Mouse (Mus musculus): ENCODE data around the gene Mreg.

Gene Mreg

DNA sequence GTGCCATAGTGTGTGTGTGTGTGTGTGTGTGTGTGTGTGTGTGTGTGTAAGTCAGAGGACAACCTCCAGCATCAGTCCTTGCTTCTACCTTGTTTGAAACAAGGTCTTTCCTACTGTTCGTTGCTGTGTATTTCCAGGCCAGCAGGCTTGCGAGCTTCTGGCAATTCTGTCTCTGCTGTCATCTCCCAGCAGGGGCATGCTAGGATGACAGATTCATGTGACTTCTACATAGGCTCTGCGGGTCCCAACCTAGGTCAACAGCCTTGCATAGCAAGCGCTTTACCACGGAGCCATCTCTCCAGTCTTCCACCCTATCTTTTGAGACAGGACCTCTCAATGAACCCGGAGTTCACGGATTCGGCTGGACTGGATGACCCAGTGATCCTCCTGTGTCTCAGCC is 20.7 kb downstream of the Mreg start:
- no peak for DNase-seq (ENCODE audit: low spot score)

DNA sequence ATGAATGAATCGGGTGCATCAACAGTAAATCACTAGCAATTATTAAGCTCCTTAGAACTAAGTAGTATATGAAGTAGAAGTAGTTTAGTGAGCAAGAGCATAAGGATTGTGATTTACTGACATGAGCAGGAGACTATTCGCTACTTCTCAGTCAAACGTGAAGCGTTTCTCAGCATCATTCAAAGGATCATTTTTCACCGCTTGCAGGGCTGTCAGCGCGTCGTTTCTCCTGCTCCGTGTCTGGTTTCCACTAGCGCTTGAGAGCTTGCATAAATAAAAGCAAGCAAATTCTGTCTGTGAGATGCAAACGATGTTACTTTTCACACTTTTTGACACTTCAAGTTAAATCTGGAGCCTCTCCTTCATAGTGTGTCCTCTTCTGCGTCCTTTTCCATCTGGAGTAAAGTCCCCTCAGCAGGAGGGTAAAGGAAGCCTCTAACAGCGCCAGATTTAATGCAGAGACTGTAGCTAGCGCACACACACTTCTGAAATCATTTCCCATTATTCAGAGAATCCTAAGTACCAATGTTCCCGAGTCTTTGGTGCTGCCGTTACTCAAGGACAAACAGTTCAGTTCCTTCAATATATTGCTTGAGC is 23.9 kb downstream of the Mreg start:
- no peak for DNase-seq (ENCODE audit: low spot score)

DNA sequence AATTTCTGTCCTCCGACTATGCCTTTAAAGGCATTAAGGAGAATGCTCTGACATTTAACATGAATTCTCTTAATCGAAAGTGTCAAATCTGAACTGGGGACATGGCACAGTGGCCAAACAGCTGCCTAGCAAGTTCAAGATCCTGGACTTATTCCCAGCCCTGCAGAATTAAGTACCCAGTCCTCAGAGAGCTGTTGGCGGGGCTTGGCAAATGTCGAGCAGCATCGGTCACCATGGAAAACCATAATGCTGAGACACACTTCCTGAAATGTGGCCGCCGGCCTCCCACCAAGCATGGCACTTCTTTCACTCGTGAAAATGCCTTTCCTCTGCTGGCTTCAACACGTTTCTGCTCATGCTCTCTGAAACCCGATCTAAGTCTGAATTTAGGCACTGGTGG is 24.6 kb downstream of the Mreg start:
- no peak for DNase-seq (ENCODE audit: low spot score)

DNA sequence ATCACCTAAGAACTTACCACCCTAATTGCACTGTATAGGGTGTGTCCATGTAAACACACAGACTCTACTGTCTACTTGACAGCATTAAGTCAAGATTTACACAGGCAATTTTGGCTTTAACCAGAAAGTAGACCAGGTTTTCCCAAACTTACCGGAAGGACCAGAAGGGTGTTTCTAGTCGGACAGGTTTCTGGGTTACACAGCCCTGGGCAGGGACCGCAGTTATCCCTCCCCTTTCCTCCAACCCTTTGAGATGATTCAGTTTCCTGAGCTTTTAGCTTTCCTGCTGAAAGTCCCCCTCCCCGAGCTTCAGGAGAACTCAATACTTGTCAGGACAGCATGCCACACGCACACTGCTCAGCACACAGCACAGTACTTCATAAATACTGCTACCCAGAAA is 26.0 kb downstream of the Mreg start:
- no peak for DNase-seq (ENCODE audit: low spot score)

DNA sequence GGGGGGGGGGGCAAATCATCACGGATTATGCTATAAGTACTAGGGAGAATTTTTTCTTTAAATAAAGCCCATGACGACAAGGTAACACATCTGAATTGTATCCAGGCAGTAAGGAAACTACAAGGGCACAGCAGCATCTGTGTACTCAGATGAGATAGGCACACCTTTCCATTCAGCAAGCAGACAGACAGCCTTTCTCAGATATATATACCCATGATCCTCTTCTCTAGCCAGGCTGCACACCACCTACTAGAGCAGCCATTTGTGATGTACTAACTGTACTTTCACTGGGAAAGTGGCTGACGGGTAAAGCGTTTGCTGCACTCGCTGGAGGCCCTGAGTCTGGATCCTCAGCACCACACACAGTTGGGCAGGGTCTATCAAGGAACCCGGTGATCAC is 28.6 kb downstream of the Mreg start:
- no peak for DNase-seq (ENCODE audit: low spot score)

DNA sequence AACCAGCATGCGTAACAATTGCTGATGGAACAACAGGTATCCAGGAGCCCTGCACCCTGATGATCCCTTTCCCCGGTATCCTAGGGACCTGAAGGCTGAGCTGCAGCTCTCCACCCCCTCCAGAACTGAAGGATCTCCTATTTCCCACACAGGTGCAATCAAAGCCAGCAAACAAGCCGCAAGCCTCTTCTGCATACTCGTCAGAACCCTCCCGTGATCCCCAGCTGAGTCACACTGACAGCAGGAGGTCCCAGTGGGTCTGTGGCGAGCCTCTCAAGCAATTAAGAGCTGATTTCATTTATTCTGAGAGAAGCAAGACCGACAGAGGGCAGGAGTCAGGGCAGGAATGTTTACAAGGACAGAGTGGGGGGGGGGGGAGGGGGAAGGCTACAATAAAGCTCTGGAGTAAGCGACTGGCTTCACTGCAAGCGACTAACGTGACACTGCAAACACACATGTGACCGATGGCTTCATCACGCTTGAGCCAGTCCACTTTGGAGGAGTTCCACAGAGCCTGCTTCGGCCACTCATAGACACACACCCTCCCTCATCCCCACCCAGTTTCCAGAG is 29.1 kb downstream of the Mreg start:
- DNase-seq (ENCODE audit: low spot score) = peak; percentile 80

DNA sequence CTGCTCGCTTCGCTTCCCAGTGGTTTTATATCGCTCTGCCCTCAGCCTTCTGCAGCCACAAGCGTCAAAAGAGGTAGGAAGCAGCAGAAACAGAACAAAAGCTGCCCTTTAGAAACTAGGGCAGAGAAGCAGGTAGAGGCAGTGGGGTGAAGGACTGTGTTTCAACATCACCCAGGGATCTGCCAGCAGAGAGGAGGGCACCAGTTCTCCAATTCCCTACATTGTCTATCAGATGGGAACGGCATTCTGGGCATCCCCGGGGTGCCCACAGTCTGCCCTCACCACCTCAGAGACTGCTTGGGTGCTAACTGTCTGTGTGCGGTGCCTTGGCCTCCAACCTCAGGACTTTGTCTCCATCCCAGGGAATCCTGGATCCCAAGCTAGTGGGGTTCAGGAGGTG is 32.2 kb downstream of the Mreg start:
- no peak for DNase-seq (ENCODE audit: low spot score)

DNA sequence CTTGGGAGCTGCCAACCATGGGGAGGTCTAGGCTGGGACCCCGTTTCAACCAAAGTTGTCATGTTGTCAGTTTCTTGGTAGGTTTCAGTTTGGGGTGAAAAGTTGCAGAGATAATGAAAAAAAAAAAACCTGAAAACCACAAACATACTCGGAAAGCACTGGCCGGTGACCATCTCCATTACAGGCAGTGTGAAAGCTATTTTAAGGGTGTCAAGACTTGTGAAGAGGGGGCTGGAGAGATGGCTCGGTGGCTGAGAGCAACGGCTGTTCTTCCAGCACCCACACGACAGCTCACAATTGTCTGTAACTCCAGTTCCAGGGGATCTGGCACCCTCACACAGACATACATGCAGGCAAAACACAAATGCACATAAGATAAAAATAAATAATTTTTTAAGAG is 35.9 kb downstream of the Mreg start:
- DNase-seq (ENCODE audit: low spot score) = no peak

DNA sequence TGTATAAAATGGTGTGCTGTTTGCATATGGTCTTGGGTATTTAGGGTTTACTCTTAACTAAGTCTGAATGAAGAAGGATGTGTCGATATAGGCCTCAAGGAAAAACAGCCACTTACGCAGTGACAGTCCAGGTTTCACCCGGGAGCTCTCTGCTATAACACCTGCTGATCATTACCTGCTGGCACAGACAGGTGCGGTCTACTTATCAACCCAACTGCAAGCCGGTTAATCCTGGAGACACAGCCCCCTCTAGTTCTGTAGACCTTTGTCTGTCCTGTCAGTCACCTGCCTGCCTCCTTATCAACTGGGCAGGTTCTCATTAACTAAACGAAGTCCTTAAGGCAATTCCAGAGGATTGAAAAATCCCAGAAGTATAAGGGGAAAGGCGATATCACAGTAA is 37.9 kb downstream of the Mreg start:
- DNase-seq (ENCODE audit: low spot score) = peak; percentile 78

DNA sequence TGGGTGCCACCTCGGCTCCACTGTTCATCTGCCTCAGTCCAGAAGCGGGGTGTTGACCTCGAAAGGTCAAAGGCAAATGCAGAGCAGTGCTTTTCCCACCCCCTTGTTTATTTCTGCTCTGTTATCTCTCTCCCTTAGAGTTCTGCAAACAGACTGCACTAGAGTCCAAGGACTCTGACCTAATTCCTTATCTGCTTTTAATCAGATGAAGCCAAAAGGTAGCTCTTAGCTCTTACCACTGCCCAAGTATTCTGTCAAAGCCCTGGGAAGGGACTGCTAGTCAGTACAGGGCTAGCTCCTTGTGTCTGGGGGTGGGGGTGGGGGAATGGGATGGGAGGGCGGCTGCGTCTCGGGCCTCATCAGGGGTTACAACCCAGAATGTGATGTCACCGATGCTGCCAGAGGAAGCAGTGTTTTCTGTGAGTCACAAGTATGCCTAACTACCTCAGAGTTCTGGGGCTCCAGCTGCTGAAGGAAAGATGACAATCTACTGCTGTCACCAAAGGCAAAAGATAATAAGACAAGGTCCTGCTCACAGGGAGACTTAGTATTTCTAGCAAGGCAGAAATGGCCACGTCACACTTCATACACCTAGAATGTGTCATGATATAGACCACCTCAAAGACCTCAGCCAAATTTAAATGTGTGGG is 38.6 kb downstream of the Mreg start:
- DNase-seq (ENCODE audit: low spot score) = peak; percentile 87

DNA sequence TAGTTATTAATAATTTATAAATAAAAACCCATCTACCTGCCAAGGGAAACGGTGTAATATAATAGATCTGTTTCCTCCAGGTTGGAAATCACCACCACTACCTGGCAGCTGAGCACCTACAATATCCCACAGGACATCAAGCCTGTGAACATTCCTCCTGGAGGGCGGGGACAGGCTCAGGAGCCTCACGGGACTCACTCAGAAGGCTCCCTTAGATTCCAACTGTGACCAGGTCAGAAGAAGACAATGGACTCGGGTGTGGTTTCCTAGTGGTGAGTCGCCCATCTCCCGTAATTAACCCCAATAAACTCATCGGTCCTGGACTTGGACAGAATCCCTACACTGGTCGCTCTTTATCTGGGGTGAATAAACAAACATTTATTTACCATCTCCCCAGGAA is 39.3 kb downstream of the Mreg start:
- DNase-seq (ENCODE audit: low spot score) = peak; percentile 49

DNA sequence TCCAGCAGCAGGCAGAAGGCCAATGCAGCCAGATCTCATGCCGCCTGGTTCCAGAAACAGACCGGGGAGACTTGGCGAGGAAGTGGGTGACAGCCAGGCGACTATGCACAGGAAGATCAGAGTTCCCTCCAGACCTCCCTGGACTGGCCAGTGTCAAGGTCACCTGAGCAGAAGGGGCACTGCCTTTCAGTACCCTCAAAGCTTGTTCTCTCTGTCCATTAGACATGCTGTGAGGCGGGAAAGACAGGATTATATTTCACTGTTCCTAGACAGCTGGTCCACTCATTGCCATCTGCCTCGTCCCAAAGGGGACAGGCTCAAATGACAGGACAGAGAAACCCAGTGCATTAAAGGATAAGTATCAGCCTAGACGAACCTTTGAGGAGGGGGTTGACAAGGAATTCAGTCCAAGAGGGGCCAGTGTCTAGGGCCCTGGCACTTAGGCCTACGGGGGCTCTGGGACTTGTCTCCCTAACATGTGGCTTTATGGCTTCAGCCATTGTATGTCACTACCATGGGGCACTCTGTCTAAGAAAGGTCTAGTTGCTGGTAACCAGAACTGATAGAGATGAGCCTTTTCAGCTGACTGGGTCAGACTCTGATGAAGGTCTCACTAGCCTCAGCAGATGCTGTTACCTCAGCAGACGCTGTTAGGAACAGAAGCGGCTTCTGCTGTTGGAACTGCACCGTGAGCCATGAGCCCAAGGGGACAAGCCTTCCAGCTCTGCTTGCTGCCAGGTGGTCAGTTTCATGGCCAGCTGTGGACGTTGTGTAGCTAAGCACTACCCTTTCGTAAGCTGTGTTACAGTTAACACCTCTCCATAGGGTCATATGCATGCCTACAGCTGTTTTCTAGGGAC is 40.9 kb downstream of the Mreg start:
- no peak for DNase-seq (ENCODE audit: low spot score)

DNA sequence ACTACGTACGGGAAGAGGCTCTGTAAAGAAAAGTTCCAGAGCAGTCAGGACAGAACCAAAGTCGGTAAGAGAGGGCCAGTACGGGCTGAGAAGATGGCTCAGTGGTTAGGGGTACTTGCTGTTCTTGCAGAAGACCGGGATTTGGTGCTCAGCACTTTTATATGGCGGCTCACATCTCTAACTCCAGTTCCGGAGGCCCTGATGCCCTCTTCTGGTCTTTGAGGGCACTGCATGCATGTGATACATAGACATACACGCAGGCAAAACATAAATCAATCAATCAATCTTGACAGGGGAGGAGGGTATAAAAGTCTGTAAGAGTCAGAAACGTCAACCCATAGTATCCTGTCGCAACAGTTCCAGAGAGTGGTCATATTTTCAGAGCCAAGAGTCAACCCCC is 45.1 kb downstream of the Mreg start:
- no peak for DNase-seq (ENCODE audit: low spot score)

DNA sequence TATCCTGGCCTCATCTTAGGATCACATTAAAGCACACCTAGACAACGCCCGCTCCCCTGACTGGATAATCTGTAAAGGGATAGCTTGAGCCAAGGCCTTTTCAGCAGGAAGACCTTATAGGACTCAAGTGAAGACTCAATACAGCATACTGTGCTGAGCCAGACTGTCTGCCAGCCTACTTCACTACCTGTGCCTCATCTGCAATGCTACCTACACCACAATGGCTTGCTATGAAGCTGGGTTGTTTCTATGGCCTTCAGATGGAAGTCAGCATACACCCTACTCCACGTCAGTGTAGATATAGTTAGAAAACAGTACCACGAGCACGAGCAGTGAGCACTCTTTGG is 45.7 kb downstream of the Mreg start:
- no peak for DNase-seq (ENCODE audit: low spot score)

DNA sequence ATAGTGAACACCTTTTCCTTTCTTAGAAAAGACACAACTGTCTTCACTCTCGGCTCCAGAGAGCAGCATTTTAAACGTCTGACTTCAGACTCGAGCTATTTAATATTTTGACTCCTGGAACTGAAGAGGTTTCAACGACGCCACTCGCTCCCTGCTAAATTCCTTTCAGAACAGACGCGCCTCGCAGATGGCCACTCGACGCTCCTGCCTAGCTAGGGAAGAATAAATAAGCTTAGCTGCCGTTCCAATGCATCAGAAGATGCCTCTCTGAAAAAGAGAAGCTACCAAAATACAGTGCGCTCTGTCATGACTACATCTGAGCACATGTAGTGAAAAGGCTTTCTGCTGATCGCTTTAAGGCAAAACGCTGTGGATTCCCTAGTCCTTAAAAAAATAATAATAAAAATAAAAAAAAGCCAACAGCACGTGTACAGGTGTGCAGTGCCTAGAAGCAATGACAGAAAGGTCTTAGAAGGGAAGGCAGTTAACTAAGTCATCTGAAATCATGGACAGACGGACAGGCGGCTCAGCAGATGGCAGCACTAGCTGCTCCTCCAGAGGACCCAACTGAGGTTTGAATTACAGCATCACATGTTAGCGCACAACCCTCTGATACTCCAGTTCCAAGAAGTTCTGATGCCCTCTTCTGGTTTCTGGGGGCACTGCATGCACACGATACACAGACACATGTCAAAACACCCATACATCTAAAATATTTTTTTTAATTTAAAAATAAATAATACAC is 46.2 kb downstream of the Mreg start:
- DNase-seq (ENCODE audit: low spot score) = no peak

DNA sequence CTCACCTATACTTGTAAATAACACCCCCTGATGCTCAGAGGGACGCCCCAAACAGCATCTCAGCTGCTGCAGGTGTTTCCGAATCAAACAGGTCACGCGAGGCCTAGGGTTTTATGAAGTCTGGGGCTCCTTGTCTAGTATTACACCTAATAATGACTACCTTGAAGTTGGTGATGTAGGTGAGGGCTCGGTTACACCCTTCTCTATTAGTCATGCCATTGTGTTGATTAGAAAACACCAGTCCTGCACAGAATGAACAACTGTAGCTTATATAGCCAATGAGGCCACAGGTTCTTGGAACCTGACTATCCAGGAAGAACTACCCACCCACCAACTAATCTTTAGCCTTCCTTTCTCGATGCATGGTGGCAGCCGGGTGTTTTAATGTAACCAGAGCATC is 51.8 kb downstream of the Mreg start:
- DNase-seq (ENCODE audit: low spot score) = no peak

DNA sequence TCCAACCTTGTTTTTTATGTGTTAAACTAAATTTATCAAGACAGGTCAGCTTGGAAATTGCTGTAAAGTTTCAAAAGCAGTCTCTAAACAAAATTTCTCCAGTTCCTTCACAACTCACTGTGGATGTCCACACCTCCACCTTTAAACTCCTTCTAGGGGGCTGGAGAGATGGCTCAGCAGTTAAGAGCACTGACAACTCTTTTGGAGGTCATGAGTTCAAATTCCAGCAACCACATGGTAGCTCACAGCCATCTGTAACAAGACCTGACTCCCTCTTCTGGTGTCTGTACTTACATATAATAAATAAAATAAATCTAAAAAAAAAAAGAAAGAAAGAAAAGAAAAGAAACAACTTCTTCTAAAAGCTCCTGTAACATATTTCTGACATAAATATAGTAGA is 67.1 kb downstream of the Mreg start:
- DNase-seq (ENCODE audit: low spot score) = no peak

DNA sequence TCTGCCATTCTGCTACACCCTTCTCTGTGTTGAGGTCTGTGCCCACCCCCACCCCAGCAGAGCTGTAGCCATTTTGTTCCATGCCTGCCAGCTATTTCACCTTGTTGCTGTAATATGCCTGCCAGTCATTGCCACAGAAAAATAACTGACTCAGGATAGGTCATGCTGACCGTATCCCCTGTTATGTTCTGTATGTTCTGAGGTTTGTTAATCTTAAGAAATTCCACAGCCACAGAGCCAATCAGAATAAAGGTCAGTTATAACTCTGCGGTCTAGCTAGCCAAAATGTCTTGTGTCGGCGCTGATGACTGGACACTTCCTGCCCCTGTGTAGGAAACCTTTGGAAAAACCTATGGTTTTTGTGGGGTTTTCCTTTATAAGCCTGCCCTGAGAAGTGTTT is 67.7 kb downstream of the Mreg start:
- DNase-seq (ENCODE audit: low spot score) = no peak

DNA sequence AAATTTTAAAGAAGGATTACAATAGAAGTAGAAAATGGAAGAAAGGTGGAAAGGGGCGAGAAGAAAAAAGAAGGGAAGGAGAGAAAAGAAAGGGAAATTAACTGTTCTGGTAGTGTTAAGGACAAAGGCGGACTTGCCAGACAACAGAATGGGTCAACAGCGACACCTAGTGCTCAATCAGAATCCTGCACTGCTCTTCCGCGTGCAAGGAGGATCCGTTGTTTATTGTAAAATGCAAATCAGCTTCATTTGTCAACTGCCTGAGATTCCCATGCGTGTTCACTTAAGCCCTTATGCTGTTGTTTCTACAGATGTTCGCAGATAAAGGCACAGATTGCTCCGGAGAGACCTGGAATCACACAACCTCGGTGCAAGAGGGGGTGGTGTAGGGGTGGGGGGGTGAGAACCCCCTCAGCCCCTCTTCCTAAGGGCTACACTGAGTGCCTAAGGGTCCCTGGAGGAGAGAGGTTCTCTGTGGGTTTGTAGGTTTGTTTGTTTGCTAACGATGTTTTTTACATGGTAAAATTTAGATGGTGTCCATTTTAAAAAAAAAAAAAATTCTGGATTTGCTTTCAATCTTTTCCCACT is 70.1 kb downstream of the Mreg start:
- DNase-seq (ENCODE audit: low spot score) = peak; percentile 42

DNA sequence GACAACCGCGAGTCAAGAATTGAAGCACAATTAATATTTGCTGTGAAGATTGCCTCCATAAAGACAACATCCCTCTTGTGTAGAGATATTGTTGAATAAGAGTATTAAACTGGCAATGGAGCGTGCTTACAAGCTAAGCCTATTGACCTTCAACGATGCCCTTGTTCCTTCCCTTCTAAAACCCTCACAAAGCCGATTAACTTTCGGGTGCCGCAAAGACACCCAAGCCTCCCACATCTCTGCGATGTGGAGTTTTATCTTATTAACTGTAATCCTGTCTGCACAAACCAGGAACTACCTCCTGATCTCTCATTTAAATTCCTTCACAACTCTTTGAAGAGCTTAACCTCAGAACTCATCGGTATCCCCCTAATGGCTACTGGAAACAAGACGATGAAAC is 76.0 kb downstream of the Mreg start:
- DNase-seq (ENCODE audit: low spot score) = no peak

DNA sequence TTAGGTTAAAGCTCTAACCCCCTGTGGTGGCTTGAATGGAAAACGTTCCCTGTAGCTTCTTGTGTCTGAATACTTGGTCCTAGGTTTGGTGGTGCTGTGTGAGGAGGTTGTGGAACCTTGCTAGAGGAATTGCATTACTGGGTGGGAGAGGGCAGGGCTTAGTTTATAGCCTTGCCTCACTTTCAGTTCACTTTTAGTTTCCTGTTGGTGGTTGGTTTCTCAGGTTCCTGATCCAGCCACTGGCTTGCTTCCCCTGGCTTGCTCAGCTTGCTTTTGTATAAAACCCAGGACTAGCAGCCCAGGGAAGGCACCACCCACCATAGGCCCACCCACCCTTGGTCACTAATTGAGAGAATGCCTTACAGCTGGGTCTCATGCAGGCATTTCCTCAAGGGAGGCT is 77.6 kb downstream of the Mreg start:
- DNase-seq (ENCODE audit: low spot score) = no peak

Data from yolk sac, embryonic 10.5 days (tissue).